10 mouse cellular contexts compared by ENCODE assay signal in genomic region chr4:62590878-62591277, GRCm38 (mm10). TPM values are rescaled to one million over a fixed set of nuclear protein-coding genes. Genes with fewer than 3 reads are reported as not detected.
DNase-seq lines count a peak whose midpoint lies in the region; ATAC-seq lines count a peak whose summit lies in the region.
"Had no signal": no experiment of that assay in that cellular context is flagged by ENCODE, and none has a peak within 500 bp of the region (broad histone marks: within the 10 kb centered on the region; RNA-seq: fewer than 3 reads in every experiment).

No protein-coding gene starts in this region.

- no peaks in the 10 kb centered on the region for H3K9me3 ChIP-seq in heart, embryonic 12.5 days (replicated peaks)
- H3K9me3 ChIP-seq in lung, embryonic 16.5 days (ENCODE audit: control insufficient read depth, low read length), result no peaks in the 10 kb centered on the region
- H3K9me3 ChIP-seq in forebrain, embryonic 14.5 days (replicated peaks; ENCODE audit: control insufficient read depth, low read length), result no peaks in the 10 kb centered on the region
- no peaks in the 10 kb centered on the region for H3K9me3 ChIP-seq in neural tube, embryonic 15.5 days (replicated peaks)
- H3K9me3 ChIP-seq: limb, embryonic 15.5 days had no signal

- no peak overlapping the region for H3K9ac ChIP-seq in heart, embryonic 12.5 days
- H3K9ac ChIP-seq in lung, embryonic 16.5 days (ENCODE audit: low read length), result no peak overlapping the region
- no peak overlapping the region for H3K9ac ChIP-seq in forebrain, embryonic 14.5 days (ENCODE audit: low read length)
- H3K9ac ChIP-seq in neural tube, embryonic 15.5 days (replicated peaks), result no peak overlapping the region
- H3K9ac ChIP-seq: limb, embryonic 15.5 days had no signal

- intact Hi-C loops in heart, postnatal 10 days (cut with DNase I), result no loop called here

- 81% methylated on average over 1 of the region's 1 CpGs for WGBS in heart, embryonic 12.5 days
- 78% methylated on average over 1 of the region's 1 CpGs for WGBS in lung, embryonic 16.5 days
- WGBS in forebrain, embryonic 14.5 days, result 83% methylated on average over 1 of the region's 1 CpGs
- WGBS in neural tube, embryonic 15.5 days, result 78% methylated on average over 1 of the region's 1 CpGs

- peak; percentile 70; the same call in 1 of the 2 replicates for ATAC-seq in heart, embryonic 12.5 days (ENCODE audit: insufficient number of reproducible peaks, low FRiP score)
- no peak for ATAC-seq in lung, embryonic 16.5 days (ENCODE audit: low read depth)
- ATAC-seq in forebrain, embryonic 14.5 days, result peak; percentile 65
- ATAC-seq in neural tube, embryonic 15.5 days (ENCODE audit: low FRiP score), result no peak

- DNase-seq in heart, postnatal 10 days, result no peak
- DNase-seq in lung, postnatal 14 days, result no peak
- no peak for DNase-seq in forebrain, embryonic 14.5 days (ENCODE audit: low spot score)
- DNase-seq in right cerebral cortex, postnatal 25 days, result no peak
- DNase-seq in cerebellum, adult 9-11 months, result no peak
- DNase-seq: cerebellum, adult 2 months had no signal

- H3K4me3 ChIP-seq in heart, embryonic 12.5 days, result no peak overlapping the region
- H3K4me3 ChIP-seq in lung, embryonic 16.5 days (ENCODE audit: low read length), result no peak overlapping the region
- no peak overlapping the region for H3K4me3 ChIP-seq in forebrain, embryonic 14.5 days (ENCODE audit: low read depth, low read length)
- H3K4me3 ChIP-seq in neural tube, embryonic 15.5 days (replicated peaks), result no peak overlapping the region
- H3K4me3 ChIP-seq: limb, embryonic 15.5 days had no signal

- 0 out of 2 replicates have a peak overlapping the region, but pooled peaks have one; percentile 2 for H3K4me2 ChIP-seq in heart, embryonic 12.5 days
- H3K4me2 ChIP-seq in lung, embryonic 16.5 days (ENCODE audit: low read depth, low read length), result no peak overlapping the region
- 0 out of 2 replicates have a peak overlapping the region, but pooled peaks have one; percentile 9 for H3K4me2 ChIP-seq in forebrain, embryonic 14.5 days (ENCODE audit: low read length)
- H3K4me2 ChIP-seq in neural tube, embryonic 15.5 days, result no peak overlapping the region
- H3K4me2 ChIP-seq: limb, embryonic 15.5 days had no signal

- peak overlapping the region; percentile 90 for H3K27ac ChIP-seq in heart, embryonic 12.5 days (ENCODE audit: poor library complexity, severe bottlenecking)
- peak overlapping the region; percentile 16; the same call in 1 of the 2 replicates for H3K27ac ChIP-seq in lung, embryonic 16.5 days (ENCODE audit: low read length)
- peak overlapping the region; percentile 10; the same call in 1 of the 2 replicates for H3K27ac ChIP-seq in forebrain, embryonic 14.5 days (ENCODE audit: low read depth, low read length)
- H3K27ac ChIP-seq in neural tube, embryonic 15.5 days (replicated peaks), result 0 out of 2 replicates have a peak overlapping the region, but pooled peaks have one; percentile 30
- H3K27ac ChIP-seq: limb, embryonic 15.5 days had no signal

- peaks cover 65% of the 10 kb centered on the region for H3K27me3 ChIP-seq in heart, embryonic 12.5 days (replicated peaks)
- H3K27me3 ChIP-seq in lung, embryonic 16.5 days (ENCODE audit: control insufficient read depth, insufficient read depth, low read depth, low read length), result no peaks in the 10 kb centered on the region
- no peaks in the 10 kb centered on the region for H3K27me3 ChIP-seq in forebrain, embryonic 14.5 days (replicated peaks; ENCODE audit: control insufficient read depth, insufficient read depth, low read length)
- H3K27me3 ChIP-seq in neural tube, embryonic 15.5 days (replicated peaks), result no peaks in the 10 kb centered on the region
- H3K27me3 ChIP-seq: limb, embryonic 15.5 days had no signal

- no peaks in the 10 kb centered on the region for H3K36me3 ChIP-seq in heart, embryonic 12.5 days
- no peaks in the 10 kb centered on the region for H3K36me3 ChIP-seq in lung, embryonic 16.5 days (ENCODE audit: control insufficient read depth, insufficient read depth, low read length)
- no peaks in the 10 kb centered on the region for H3K36me3 ChIP-seq in forebrain, embryonic 14.5 days (ENCODE audit: control insufficient read depth, insufficient read depth, low read length)
- no peaks in the 10 kb centered on the region for H3K36me3 ChIP-seq in neural tube, embryonic 15.5 days
- H3K36me3 ChIP-seq: limb, embryonic 15.5 days had no signal

- H3K4me1 ChIP-seq in heart, embryonic 12.5 days (replicated peaks), result peaks cover 18% of the 10 kb centered on the region
- H3K4me1 ChIP-seq in lung, embryonic 16.5 days (replicated peaks; ENCODE audit: control insufficient read depth, insufficient read depth, low read length), result peaks cover 12% of the 10 kb centered on the region
- H3K4me1 ChIP-seq in forebrain, embryonic 14.5 days (ENCODE audit: control insufficient read depth, insufficient read depth, low read length), result peaks cover 11% of the 10 kb centered on the region
- peaks cover 3% of the 10 kb centered on the region; the same call in 1 of the 2 replicates for H3K4me1 ChIP-seq in neural tube, embryonic 15.5 days

RNA-seq across cellular contexts. Expression of gene Rgs3, which starts 31.2 kb away (rescaled TPM):
- 60.5 and 73.7 TPM in 2 replicates for polyA plus RNA-seq in heart, embryonic 12.5 days (2016; fragmentation: Nextera tagmentation; extraction: Ambion mirVana)
- 10 to 100 TPM; 51.1 to 60.0 TPM for total RNA-seq in heart, postnatal 10 days (2021)
- 57.4 and 66.1 TPM in 2 replicates for polyA plus RNA-seq in lung, embryonic 16.5 days (2015; fragmentation: Nextera tagmentation; extraction: Ambion mirVana)
- 36.7 and 44.8 TPM in 2 replicates for polyA plus RNA-seq in forebrain, embryonic 14.5 days (2014; fragmentation: Nextera tagmentation; extraction: Ambion mirVana)
- 49.2 and 53.8 TPM in 2 replicates for polyA plus RNA-seq in neural tube, embryonic 15.5 days (2015; fragmentation: Nextera tagmentation; extraction: Ambion mirVana)

Comparison
In these comparisons a context has a peak if more than half of its experiments do, and no peak if none do; other contexts are left out.
1. ATAC-seq: peak in heart, embryonic 12.5 days (single experiment) and forebrain, embryonic 14.5 days (single experiment); none in lung, embryonic 16.5 days (single experiment) and neural tube, embryonic 15.5 days (single experiment).
2. H3K27ac ChIP-seq: peak in every context shown above with its lines; median percentile 90 in heart, embryonic 12.5 days; 30 in neural tube, embryonic 15.5 days; 16 in lung, embryonic 16.5 days; 10 in forebrain, embryonic 14.5 days.
3. H3K4me2 ChIP-seq: peak in heart, embryonic 12.5 days (single experiment) and forebrain, embryonic 14.5 days (single experiment); none in lung, embryonic 16.5 days (single experiment) and neural tube, embryonic 15.5 days (single experiment).